Mouse (Mus musculus): ENCODE results near the gene Hoxa3.

- TF ChIP-seq CTCF (IDR thresholded peaks at IDR 0.05; ENCODE audit: borderline replicate concordance, control insufficient read depth, extremely low read depth, insufficient read depth, low read length, poor library complexity) (no peak), POLR2A (IDR thresholded peaks at IDR 0.05; ENCODE audit: control insufficient read depth, extremely low read depth, insufficient read depth, low read length, poor library complexity) (no peak)
Observed at GRCm38 (mm10) chr6:52214271-52214670, 1.1 kb upstream of the Hoxa3 start.
